Mouse (Mus musculus) kidney, adult 18-20 months (tissue): ENCODE measurements around the gene Ube2o.

ENCODE experiments used
- DNase-seq: peaks from one replicate; pipeline ENCODE4 v3.0.0; 2021

Ube2o gene

GRCm38 (mm10) chr11:116534154-116534865 is 46.9 kb downstream of the Ube2o start:
- peak; percentile 80 for DNase-seq

GRCm38 (mm10) chr11:116533341-116534153 is 47.7 kb downstream of the Ube2o start:
- DNase-seq = peak; percentile 51

DNA sequence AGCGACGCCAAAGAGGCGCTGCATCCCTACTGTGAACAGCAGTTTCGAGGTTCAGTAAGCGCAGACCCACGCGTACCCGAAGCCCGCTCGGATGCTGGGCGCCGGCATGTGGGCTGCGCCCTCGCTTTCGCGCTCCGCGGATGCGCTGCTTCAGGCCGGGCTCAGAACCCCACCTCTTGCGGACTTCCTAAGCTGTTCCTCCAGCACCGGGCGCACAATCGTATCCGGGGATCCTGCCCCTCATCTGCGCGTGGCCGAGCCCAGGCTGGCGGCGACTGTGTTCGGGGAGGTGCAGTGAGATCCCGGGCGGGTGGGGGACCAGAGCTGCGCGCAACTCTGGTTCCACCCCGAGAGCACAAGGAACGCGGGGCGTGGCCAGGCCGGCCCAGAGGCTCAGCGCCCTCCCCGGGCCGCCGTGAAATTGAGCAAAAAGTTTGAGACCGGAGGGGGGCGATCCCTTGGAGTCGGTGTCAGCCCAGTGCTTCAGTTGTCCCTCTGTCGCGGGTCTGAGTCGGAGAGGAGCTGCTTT is 48.4 kb downstream of the Ube2o start:
- DNase-seq = peak; percentile 76

- DNase-seq = peak; percentile 39
These were observed 48.9 kb downstream of the Ube2o start for GRCm38 (mm10) chr11:116532262-116532809.

DNA sequence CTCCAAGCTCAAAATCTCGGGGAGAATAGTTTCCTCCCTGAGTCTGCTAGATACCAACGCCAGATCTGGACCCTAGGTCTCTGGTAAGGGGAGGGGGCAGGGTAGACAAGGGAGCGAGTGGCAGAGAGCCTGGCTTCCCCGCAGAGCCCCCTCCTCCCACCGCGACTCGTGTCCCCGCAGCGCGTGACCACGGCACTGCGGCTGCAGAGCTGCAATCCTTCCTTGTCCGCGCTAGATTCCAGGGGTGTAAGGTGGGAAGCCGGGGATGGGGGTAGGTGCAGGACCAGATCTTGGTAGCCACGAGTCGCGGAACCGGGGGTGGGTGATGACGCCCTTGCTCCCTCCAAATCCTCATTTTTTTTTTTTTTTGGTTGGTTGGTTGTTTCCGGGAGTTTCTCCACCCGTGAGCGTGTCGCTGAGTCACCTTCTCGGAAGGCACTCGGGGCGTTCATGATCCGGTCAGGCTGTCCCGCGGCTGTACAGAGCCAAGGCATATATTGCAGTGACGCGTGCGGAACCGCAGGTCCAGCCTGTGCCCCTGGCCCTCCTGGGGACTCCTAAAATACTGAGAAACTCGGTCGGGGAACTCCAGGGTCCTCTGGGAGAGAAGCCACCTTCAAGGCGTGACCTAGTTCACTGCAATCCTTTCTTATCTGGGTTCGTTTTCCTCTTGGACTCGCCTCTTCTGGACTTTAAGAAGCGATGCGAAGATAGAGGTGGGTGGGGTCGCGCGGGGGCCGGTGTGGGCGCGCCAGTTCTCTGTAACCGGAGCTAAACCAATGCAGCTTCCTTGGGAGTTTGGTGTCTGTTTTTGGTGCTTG is 49.7 kb downstream of the Ube2o start:
- DNase-seq = peak; percentile 22

DNA sequence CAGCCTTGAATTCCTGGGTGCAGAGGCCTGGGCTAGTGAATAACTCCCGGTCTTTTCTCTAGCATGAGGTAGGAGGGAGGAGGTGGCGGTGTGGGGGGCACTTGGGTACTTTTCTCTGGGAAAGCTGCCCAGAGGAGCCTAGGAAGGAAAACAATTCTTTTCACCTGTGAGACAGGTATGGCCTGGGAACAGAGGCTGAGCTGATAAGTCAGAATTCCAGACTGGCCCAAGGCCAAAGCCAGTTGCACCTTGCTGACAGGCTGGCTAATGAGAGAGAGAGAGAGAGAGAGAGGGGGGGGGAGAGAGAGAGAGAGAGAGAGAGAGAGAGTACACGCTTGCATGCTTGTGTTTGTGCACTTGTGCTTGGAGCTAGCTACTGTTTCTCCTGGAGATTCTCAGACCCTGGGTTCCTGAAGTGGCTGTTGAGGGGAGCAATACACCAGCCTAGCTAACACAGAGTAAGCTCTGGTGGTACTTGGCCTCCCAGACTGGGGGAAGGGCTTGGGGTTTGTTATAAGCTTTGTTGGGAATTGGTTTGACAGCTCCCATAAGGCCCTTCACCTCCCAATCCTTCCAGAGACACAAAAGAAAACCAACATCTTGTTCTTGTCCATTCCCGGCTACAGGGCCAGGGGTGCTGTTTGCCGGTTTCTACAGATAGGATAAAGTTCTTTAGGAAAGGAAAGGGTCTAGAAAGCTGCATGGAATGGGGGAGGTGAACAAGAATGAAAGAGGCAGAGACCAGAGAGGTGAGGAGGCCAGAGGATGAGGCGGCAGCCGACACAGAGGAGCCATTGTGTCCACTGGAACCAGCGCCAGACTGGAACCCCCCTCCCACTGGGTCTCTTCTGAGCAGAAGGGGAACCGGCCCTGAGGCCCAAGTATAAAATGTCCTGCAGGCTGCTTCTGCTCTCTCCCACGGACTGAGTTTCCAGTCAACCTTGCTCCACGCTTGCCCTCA is 50.8 kb downstream of the Ube2o start, which contains the start of gene Sphk1:
TSS of gene Sphk1 (plus strand) at position 739 of the 961 bp plus-strand sequence.
- DNase-seq = peak; percentile 24

DNA sequence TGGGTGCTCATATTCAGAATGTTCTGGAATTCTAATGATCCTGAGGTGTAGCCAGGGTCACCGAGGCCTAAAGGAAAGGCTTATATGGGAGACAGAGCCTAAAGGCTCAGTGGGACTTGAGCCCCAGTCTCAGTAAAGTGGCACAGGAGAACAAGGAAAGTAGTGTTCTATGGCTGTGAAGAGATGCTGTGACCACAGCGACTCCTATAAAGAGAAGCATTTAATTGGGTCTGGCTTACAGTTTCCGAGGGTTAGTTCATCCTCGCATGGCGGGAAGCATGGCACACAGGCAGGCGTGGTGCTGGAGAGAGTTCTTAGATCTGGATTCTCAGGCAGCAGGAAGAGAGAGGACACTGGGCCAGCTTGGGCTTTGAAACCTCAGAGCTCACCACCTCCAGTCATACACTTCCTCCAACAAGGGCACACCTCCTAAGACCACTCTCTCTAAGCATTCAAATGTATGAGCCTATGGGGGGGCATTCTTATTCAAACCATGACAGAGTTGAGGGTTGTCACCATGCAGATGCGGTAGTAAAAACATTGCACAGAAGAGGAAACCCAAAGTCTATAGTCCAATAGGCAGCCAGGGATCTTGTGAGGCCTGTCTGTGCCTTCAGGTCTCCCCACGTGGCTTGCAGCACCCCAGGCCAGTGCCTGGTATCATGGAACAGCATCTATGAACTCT is 52.5 kb downstream of the Ube2o start:
- DNase-seq = no peak

DNA sequence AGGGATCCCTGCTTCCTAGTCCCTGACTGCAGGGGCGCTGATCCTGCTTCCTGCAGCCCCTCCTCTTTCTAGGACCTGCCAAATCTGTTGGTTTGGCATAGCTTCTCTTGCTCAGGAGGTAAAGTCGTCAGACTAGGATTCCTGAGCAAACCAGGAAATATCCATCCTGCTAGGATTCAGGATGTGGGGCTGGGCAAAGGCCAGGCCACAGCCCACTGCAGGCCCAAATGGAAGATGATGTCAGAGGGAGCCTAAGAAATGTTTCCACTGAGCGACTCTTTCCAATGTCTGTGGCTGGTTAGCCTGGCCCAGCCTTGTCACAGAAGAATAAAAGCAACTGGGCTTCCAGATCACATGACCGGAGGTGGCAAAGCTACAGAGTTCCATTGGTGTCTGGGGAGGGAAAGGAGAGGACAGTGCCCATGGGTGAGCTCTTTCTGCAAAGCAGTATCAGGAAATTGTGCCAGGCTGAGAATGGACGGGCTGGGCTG is 57.5 kb downstream of the Ube2o start:
- DNase-seq = peak; percentile 13

GRCm38 (mm10) chr11:116522886-116523698 is 58.2 kb downstream of the Ube2o start:
- peak; percentile 34 for DNase-seq

DNA sequence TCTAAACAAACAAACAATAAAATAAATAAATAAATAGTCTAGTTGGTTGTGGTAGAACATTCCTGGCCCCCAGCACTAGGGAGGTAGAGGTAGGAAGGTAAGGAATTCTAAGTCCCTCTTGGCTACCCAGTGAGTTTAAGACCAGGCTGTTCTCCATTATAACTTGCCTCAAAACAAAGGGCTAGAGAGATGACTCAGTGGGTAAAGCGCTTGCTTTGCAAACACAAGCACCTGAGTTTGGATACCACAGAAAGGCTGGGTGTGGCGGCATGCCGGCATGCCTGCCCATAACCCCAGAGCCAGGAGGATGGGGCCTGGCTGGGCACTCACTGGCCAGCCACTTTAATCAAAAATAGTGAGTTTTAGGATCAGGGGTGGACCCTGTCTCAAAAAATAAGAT is 59.2 kb downstream of the Ube2o start:
- DNase-seq = no peak

DNA sequence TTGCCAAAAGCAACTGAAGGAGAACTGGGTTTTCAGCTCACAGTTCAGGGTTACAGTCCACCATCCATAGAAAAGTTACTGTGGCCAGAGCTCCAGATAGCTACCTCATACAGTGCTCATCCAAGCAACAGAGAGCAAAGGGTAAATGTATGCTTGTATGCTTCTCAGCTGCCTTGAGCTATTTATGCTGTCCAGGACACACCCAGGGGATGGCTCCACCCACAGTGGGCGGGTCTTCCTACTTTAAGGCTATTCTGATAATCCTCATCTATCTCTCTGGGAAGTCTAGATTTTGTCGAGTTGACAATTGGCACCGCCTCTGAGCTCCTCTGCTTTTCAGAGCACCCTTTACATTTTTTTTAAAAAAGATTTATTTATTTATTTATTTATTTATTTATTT is 60.1 kb downstream of the Ube2o start:
- no peak for DNase-seq

- no peak for DNase-seq
These were observed 62.8 kb downstream of the Ube2o start for GRCm38 (mm10) chr11:116518482-116518881.

DNA sequence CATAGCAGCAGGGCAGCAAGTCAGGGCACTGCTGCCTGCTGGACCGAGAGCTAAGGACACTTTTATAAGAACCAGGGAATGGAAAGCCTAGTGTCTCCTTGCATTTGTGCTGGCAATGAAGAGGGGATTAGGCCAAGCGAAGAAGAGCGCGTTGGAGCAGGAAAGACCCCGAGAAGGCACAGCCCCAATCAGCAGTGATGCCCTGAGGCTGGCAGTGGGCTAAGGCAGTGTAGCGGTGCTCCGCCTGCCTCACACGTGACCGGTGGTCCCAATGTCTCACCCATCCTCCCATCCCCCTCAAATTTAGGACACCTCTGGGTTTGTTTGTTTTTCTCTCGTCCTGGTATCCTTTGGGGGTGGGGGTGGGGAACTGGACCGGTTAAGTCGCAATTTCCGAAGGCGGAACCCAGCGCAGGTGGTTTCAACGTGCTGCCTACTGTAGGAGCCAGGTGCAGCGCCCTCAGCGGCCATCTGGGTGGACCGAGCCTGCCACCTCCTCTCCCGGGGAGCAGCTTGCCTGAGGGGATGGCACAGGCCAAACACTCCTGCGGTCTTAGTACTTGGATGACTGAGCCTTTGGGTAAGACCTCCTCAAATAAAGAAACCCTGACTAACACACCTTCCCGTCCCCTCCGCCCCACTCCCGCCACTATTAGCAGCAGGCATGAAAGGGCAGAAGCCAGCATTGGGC is 65.8 kb downstream of the Ube2o start:
- peak; percentile 34 for DNase-seq

DNA sequence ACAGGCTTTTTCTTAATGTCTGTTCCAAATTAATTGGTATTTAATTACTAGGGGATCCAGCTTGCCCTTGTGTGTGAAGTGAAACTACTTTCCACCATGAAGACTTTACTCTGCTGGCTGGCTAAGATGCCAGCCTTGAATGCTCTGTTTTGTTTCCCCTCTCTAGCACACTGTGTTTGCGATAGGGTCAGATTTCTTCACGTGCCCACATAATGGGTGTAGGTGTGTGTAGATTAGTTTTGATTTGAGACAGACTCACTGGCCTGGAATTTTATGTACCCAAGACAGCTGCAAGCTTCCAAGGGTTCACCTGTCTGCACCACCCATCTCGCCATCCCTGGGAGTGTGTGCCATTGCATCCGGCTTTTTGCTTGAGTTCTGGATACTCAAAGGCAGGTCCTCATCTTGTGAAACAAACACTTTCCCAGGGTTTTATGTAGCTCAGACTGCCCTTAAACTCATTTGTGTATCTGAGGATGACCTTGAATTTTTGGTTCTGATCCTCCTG is 67.7 kb downstream of the Ube2o start:
- DNase-seq = no peak

DNA sequence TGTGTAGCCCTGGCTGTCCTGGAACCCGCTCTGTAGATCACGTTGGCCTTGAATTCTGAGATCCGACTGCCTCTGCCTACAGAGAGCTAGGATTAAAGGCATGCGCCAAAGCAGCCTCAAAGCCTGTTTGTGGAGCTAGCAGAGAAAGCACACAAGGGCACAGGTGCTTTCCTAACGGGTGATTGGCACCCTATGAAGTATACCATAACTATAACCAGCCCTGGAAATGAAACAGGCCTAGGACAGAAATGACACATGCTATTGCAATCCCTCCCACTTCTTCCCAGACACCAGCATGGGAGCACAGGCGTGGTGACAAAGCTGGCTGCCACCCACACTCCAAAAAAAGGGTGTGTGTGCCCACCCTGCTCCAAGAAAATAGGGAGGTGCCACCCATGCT is 68.3 kb downstream of the Ube2o start:
- no peak for DNase-seq

- no peak for DNase-seq
These were observed 69.1 kb downstream of the Ube2o start for GRCm38 (mm10) chr11:116512154-116512553.

DNA sequence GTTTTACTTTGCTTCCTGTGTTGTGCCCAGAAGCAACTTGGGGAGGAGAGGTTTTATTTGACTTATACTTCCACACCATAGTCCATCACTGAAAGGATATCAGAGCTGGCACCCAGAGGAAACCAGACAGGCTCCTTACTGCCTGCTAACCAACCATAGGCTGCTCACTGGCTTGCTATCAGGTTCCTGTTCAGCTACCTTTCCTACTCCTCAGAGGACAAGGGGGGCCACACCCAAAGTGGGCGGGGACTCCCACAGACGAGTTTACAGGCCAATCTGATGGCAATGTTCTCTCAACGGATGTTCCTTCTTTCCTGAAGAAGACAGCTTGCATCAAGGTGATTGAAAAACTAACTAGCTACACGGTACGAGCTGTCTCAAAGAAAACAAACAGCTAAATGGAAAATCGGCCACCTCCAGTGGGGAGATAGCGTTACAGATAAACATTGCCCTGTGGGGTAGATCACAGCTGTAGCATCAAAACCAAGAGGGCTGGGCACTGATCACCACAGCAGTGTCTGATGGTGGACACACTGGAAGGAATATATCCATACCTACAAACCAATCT is 69.9 kb downstream of the Ube2o start:
- no peak for DNase-seq

DNA sequence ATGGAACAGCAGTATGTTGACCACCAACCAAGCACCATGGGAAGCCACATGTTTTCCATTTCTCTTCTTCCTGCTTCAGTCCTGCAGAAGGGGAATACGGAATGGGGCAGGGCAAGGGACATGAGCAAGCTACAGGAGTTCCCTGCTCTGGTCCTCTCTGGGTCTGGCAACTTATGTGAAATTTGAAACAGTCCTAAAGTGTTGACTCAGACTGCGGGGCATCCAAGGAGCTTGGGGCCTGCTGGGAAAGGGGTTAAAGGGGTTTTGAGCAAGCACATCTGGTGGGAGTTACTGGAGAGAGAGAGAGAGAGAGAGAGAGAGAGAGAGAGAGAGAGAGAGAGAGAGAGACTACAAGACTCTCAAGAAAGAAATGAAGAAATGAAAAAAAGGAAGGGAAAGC is 72.6 kb downstream of the Ube2o start:
- DNase-seq = no peak
